Mouse (Mus musculus): ENCODE measurements at regions not wholly inside any gene's neighbourhood (a gene's known extent, or its start where the extent isn't known, plus 50 kb on each side); places are given as distances from the start of the nearest gene placed in this dataset.

DNA sequence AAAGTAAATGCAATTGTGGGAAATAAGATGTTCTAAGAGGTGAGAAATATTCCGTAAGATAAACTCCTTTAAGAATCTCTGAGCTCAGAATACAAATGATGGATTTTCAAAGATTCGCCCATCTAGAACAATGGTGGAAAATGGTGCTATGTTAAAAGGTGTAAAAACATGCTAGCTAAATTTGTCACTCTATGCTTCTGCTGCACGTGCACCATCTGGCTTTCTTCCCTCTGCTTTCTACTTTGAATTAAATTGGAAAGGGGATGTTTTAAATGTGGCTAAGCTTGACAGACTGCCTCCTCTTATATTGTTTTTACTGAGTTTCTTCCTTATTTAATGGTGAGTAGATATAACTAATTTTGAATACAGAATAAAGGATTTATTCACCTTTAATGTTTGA is 887.7 kb upstream of the Map3k7 start:
- TF ChIP-seq CTCF (IDR thresholded peaks at IDR 0.05; ENCODE audit: control insufficient read depth, insufficient read depth, insufficient replicate concordance, low read depth, low read length) (no peak), POLR2A (IDR thresholded peaks at IDR 0.05; ENCODE audit: control insufficient read depth, low read depth, low read length) (no peak)
